Mouse (Mus musculus) ES-E14 (cell line): ENCODE results near the gene Hivep3.

Experiments
- MAFK ChIP-seq: IDR thresholded peaks from 2 replicates; pipeline ENCODE4 v1.6.1; 2014; ENCODE audit warnings: mild to moderate bottlenecking, low read depth, low read length, inconsistent platforms; ENCODE audit not compliant: insufficient read depth
- ZC3H11A ChIP-seq: IDR thresholded peaks from 2 replicates; pipeline ENCODE4 v1.6.1; 2012; ENCODE audit warnings: low read depth, mild to moderate bottlenecking, inconsistent platforms, low read length, borderline replicate concordance

DNA sequence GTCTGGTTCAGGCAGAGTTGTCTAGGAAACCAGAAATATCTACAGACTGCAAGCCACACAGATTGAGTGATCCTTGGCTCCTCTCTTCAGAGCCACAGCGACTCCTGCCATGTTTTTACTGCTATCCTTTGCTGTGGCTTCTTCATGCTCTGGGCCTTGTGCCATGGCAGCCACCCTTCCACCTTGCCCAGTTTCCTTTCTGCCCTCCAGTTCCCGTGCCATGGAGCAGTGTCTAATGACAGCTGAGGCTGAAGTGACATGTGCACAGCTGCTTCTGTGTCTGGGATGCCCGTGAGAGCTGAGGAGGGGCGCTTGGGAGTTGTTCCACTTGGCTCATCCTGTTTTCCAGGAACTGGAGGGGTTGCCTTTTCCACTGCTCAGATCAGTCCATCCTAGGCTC, 127.4 kb downstream of the Hivep3 start:
- no peak for TF ChIP-seq ZC3H11A
- TF ChIP-seq MAFK: no peak
